Mouse (Mus musculus): Measurements from ENCODE around the gene Anxa6.
A peak's percentile ranks its signal among the peaks of the same experiment; 100 is the strongest.

Anxa6 gene

GRCm38 (mm10) chr11:55031211-55031990, 1.8 kb downstream of the Anxa6 start:
- no peak for DNase-seq (ENCODE audit: low spot score)

GRCm38 (mm10) chr11:55028509-55028908, 4.7 kb downstream of the Anxa6 start:
- DNase-seq (ENCODE audit: low spot score) = no peak

- DNase-seq (ENCODE audit: low spot score) = no peak
Measured at GRCm38 (mm10) chr11:55027204-55027855, 5.9 kb downstream of the Anxa6 start.

GRCm38 (mm10) chr11:55025896-55026295, 7.3 kb downstream of the Anxa6 start:
- peak; percentile 84 for DNase-seq (ENCODE audit: low spot score)

- DNase-seq (ENCODE audit: low spot score) = no peak
Measured at GRCm38 (mm10) chr11:55023583-55023982, 9.7 kb downstream of the Anxa6 start.

GRCm38 (mm10) chr11:55023049-55023564, 10.1 kb downstream of the Anxa6 start:
- DNase-seq (ENCODE audit: low spot score) = peak; percentile 85

GRCm38 (mm10) chr11:55022508-55022907, 10.7 kb downstream of the Anxa6 start:
- peak; percentile 36 for DNase-seq (ENCODE audit: low spot score)

GRCm38 (mm10) chr11:55021859-55022258, 11.4 kb downstream of the Anxa6 start:
- peak; percentile 35 for DNase-seq (ENCODE audit: low spot score)

GRCm38 (mm10) chr11:55021458-55021857, 11.8 kb downstream of the Anxa6 start:
- DNase-seq (ENCODE audit: low spot score) = no peak

GRCm38 (mm10) chr11:55019711-55020110, 13.5 kb downstream of the Anxa6 start:
- no peak for DNase-seq (ENCODE audit: low spot score)

- no peak for DNase-seq (ENCODE audit: low spot score)
Measured at GRCm38 (mm10) chr11:55018034-55018433, 15.2 kb downstream of the Anxa6 start.

- DNase-seq (ENCODE audit: low spot score) = no peak
Measured at GRCm38 (mm10) chr11:55017201-55017600, 16.0 kb downstream of the Anxa6 start.

- DNase-seq (ENCODE audit: low spot score) = no peak
Measured at GRCm38 (mm10) chr11:55016758-55017157, 16.5 kb downstream of the Anxa6 start.

- peak; percentile 68 for DNase-seq (ENCODE audit: low spot score)
Measured at GRCm38 (mm10) chr11:55015831-55016241, 17.4 kb downstream of the Anxa6 start.

GRCm38 (mm10) chr11:55015264-55015663, 18.0 kb downstream of the Anxa6 start:
- no peak for DNase-seq (ENCODE audit: low spot score)

- no peak for DNase-seq (ENCODE audit: low spot score)
Measured at GRCm38 (mm10) chr11:55013802-55014201, 19.4 kb downstream of the Anxa6 start.

- peak; percentile 32 for DNase-seq (ENCODE audit: low spot score)
Measured at GRCm38 (mm10) chr11:55012551-55013521, 20.4 kb downstream of the Anxa6 start.

GRCm38 (mm10) chr11:55011440-55011839, 21.8 kb downstream of the Anxa6 start:
- DNase-seq (ENCODE audit: low spot score) = no peak

- no peak for DNase-seq (ENCODE audit: low spot score)
Measured at GRCm38 (mm10) chr11:55008230-55008629, 25.0 kb downstream of the Anxa6 start.

- no peak for DNase-seq (ENCODE audit: low spot score)
Measured at GRCm38 (mm10) chr11:55005684-55006083, 27.6 kb downstream of the Anxa6 start.

GRCm38 (mm10) chr11:55004970-55005502, 28.2 kb downstream of the Anxa6 start:
- no peak for DNase-seq (ENCODE audit: low spot score)

GRCm38 (mm10) chr11:54998708-54999107, 34.5 kb downstream of the Anxa6 start:
- DNase-seq (ENCODE audit: low spot score) = peak; percentile 24

All from adipocyte (in vitro differentiated cells).